Mouse (Mus musculus) midbrain, embryonic 10.5 days (tissue): ENCODE results near the gene Runx1. TPM values are rescaled to one million over a fixed set of nuclear protein-coding genes. Genes with fewer than 3 reads are reported as not detected.

Experiments
- DNase-seq: peaks from one replicate; pipeline ENCODE4 v3.0.0-alpha.2; 2017; ENCODE audit warnings: low spot score
- H3K27ac ChIP-seq: fragments of 300-500 bp; sonication (generic); replicated peaks from 2 replicates; pipeline ENCODE4 v1.5.1; 2016; ENCODE audit warnings: mild to moderate bottlenecking
- H3K27me3 ChIP-seq: fragments of 300-500 bp; sonication (generic); 2 replicates; pipeline ENCODE4 v1.6.1; 2016; ENCODE audit warnings: low read depth, mild to moderate bottlenecking; ENCODE audit not compliant: poor library complexity, severe bottlenecking
- H3K36me3 ChIP-seq: fragments of 300-500 bp; sonication (generic); 2 replicates; pipeline ENCODE4 v1.6.1; 2016; ENCODE audit warnings: mild to moderate bottlenecking, moderate library complexity
- H3K4me1 ChIP-seq: fragments of 300-500 bp; sonication (generic); 2 replicates; pipeline ENCODE4 v1.6.1; 2016
- H3K4me3 ChIP-seq: fragments of 300-500 bp; sonication (generic); 2 replicates; pipeline ENCODE4 v1.5.1; 2016; ENCODE audit warnings: mild to moderate bottlenecking, moderate library complexity
- H3K9me3 ChIP-seq: fragments of 300-500 bp; sonication (generic); replicated peaks from 2 replicates; pipeline ENCODE4 v1.6.1; 2016; ENCODE audit warnings: mild to moderate bottlenecking
- WGBS: fragments of 180-500 bp; shearing (Covaris S2); methylation state at CpG from one replicate; pipeline ENCODE4 v1.1.7; 2016; 5-methylcytosine and 5-hydroxymethylcytosine counted together
- polyA plus RNA-seq: library from polyadenylated mRNA; unstranded; fragments of >200 nt; fragmentation: Nextera tagmentation; extraction: Ambion mirVana; gene quantifications from 2 replicates; pipeline ENCODE4 v1.2.1, GENCODE M21; 2016

Runx1 gene
- polyA plus RNA-seq, 1 experiment from 2014 or later: 1.0 TPM

GRCm38 (mm10) chr16:92605606-92606490, 220.1 kb downstream of the Runx1 start:
- no peaks in the 10 kb centered on the region for H3K36me3 ChIP-seq
- peak overlapping the region; percentile 76 for H3K27ac ChIP-seq
- H3K4me1 ChIP-seq: peaks cover 39% of the 10 kb centered on the region
- H3K4me3 ChIP-seq: peak overlapping the region; percentile 55
- H3K9me3 ChIP-seq: no peaks in the 10 kb centered on the region
- H3K27me3 ChIP-seq: peaks cover 82% of the 10 kb centered on the region
- 13% methylated on average over 62 of the region's 64 CpGs for WGBS
- DNase-seq: peak; percentile 57

GRCm38 (mm10) chr16:92602504-92602903, 223.4 kb downstream of the Runx1 start:
- H3K36me3 ChIP-seq: no peaks in the 10 kb centered on the region
- H3K27me3 ChIP-seq: peaks cover 57% of the 10 kb centered on the region
- peaks cover 17% of the 10 kb centered on the region for H3K4me1 ChIP-seq
- WGBS: 88% methylated on average over 11 of the region's 11 CpGs
- no peak overlapping the region for H3K4me3 ChIP-seq
- DNase-seq: no peak
- H3K27ac ChIP-seq: no peak overlapping the region
- no peaks in the 10 kb centered on the region for H3K9me3 ChIP-seq

GRCm38 (mm10) chr16:92601270-92601826, 224.6 kb downstream of the Runx1 start:
- Histone ChIP-seq H3K27ac (no peak overlapping the region), H3K4me3 (no peak overlapping the region), H3K9me3 (no peaks in the 10 kb centered on the region), H3K36me3 (no peaks in the 10 kb centered on the region), H3K4me1 (peaks cover 17% of the 10 kb centered on the region), H3K27me3 (peaks cover 46% of the 10 kb centered on the region)
- DNase-seq: no peak
- 86% methylated on average over 9 of the region's 9 CpGs for WGBS

GRCm38 (mm10) chr16:92599451-92599850, 226.5 kb downstream of the Runx1 start:
- WGBS: 81% methylated on average over 11 of the region's 11 CpGs
- Histone ChIP-seq H3K36me3 (no peaks in the 10 kb centered on the region), H3K4me1 (peaks cover 7% of the 10 kb centered on the region; the same call in 1 of the 2 replicates), H3K27ac (no peak overlapping the region), H3K27me3 (peaks cover 27% of the 10 kb centered on the region), H3K4me3 (no peak overlapping the region), H3K9me3 (no peaks in the 10 kb centered on the region)
- no peak for DNase-seq

GRCm38 (mm10) chr16:92597655-92598054, 228.3 kb downstream of the Runx1 start:
- peaks cover 12% of the 10 kb centered on the region; the same call in 1 of the 2 replicates for H3K27me3 ChIP-seq
- no peaks in the 10 kb centered on the region for H3K36me3 ChIP-seq
- no peaks in the 10 kb centered on the region for H3K9me3 ChIP-seq
- peaks cover 7% of the 10 kb centered on the region; the same call in 1 of the 2 replicates for H3K4me1 ChIP-seq
- no peak for DNase-seq
- WGBS: 76% methylated on average over 11 of the region's 11 CpGs
- H3K4me3 ChIP-seq: no peak overlapping the region
- H3K27ac ChIP-seq: no peak overlapping the region

- no peak overlapping the region for H3K27ac ChIP-seq
- H3K36me3 ChIP-seq: no peaks in the 10 kb centered on the region
- 87% methylated on average over 6 of the region's 6 CpGs for WGBS
- H3K4me1 ChIP-seq: no peaks in the 10 kb centered on the region
- H3K4me3 ChIP-seq: no peak overlapping the region
- H3K27me3 ChIP-seq: no peaks in the 10 kb centered on the region
- DNase-seq: no peak
- no peaks in the 10 kb centered on the region for H3K9me3 ChIP-seq
Measured at GRCm38 (mm10) chr16:92592207-92592606, 233.7 kb downstream of the Runx1 start.

- Histone ChIP-seq H3K27me3 (no peaks in the 10 kb centered on the region), H3K9me3 (no peaks in the 10 kb centered on the region), H3K4me1 (no peaks in the 10 kb centered on the region), H3K4me3 (no peak overlapping the region), H3K27ac (no peak overlapping the region), H3K36me3 (no peaks in the 10 kb centered on the region)
- 93% methylated on average over 6 of the region's 6 CpGs for WGBS
- no peak for DNase-seq
Measured at GRCm38 (mm10) chr16:92591783-92592182, 234.2 kb downstream of the Runx1 start.

GRCm38 (mm10) chr16:92587836-92588235, 238.1 kb downstream of the Runx1 start:
- no peak overlapping the region for H3K27ac ChIP-seq
- H3K4me3 ChIP-seq: no peak overlapping the region
- H3K4me1 ChIP-seq: no peaks in the 10 kb centered on the region
- 90% methylated on average over 4 of the region's 4 CpGs for WGBS
- no peaks in the 10 kb centered on the region for H3K9me3 ChIP-seq
- H3K27me3 ChIP-seq: no peaks in the 10 kb centered on the region
- DNase-seq: no peak
- H3K36me3 ChIP-seq: no peaks in the 10 kb centered on the region

GRCm38 (mm10) chr16:92581767-92582166, 244.2 kb downstream of the Runx1 start:
- Histone ChIP-seq H3K27me3 (no peaks in the 10 kb centered on the region), H3K4me3 (no peak overlapping the region), H3K4me1 (peaks cover 4% of the 10 kb centered on the region; the same call in 1 of the 2 replicates), H3K9me3 (no peaks in the 10 kb centered on the region), H3K27ac (no peak overlapping the region), H3K36me3 (no peaks in the 10 kb centered on the region)
- WGBS: 88% methylated on average over 10 of the region's 10 CpGs
- DNase-seq: no peak

GRCm38 (mm10) chr16:92580981-92581380, 245.0 kb downstream of the Runx1 start:
- no peaks in the 10 kb centered on the region for H3K27me3 ChIP-seq
- no peak overlapping the region for H3K4me3 ChIP-seq
- H3K36me3 ChIP-seq: no peaks in the 10 kb centered on the region
- H3K27ac ChIP-seq: no peak overlapping the region
- peaks cover 4% of the 10 kb centered on the region; the same call in 1 of the 2 replicates for H3K4me1 ChIP-seq
- no peaks in the 10 kb centered on the region for H3K9me3 ChIP-seq
- 83% methylated on average over 10 of the region's 10 CpGs for WGBS
- DNase-seq: no peak

- peaks cover 4% of the 10 kb centered on the region; the same call in 1 of the 2 replicates for H3K4me1 ChIP-seq
- no peaks in the 10 kb centered on the region for H3K27me3 ChIP-seq
- H3K4me3 ChIP-seq: no peak overlapping the region
- H3K27ac ChIP-seq: no peak overlapping the region; the same call in 1 of the 2 replicates
- no peaks in the 10 kb centered on the region for H3K36me3 ChIP-seq
- WGBS: 80% methylated on average over 7 of the region's 7 CpGs
- no peak for DNase-seq
- no peaks in the 10 kb centered on the region for H3K9me3 ChIP-seq
Measured at GRCm38 (mm10) chr16:92578915-92579653, 246.9 kb downstream of the Runx1 start.

GRCm38 (mm10) chr16:92577381-92577780, 248.6 kb downstream of the Runx1 start:
- Histone ChIP-seq H3K27me3 (no peaks in the 10 kb centered on the region), H3K36me3 (no peaks in the 10 kb centered on the region), H3K27ac (no peak overlapping the region), H3K4me3 (no peak overlapping the region), H3K4me1 (peaks cover 4% of the 10 kb centered on the region; the same call in 1 of the 2 replicates), H3K9me3 (no peaks in the 10 kb centered on the region)
- no peak for DNase-seq
- WGBS: 93% methylated on average over 9 of the region's 9 CpGs
